Mouse (Mus musculus) lung, postnatal 25 days (tissue): ENCODE measurements around the gene Def8.
"Not testable (repeated sequence)": the region's sequence is repeated elsewhere in the genome, so short reads cannot be mapped to it uniquely, and the experiment has no call there.

Experiments
- DNase-seq: peaks from one replicate; pipeline ENCODE4 v3.0.0; 2022; ENCODE audit warnings: low spot score

The Def8 gene

DNA sequence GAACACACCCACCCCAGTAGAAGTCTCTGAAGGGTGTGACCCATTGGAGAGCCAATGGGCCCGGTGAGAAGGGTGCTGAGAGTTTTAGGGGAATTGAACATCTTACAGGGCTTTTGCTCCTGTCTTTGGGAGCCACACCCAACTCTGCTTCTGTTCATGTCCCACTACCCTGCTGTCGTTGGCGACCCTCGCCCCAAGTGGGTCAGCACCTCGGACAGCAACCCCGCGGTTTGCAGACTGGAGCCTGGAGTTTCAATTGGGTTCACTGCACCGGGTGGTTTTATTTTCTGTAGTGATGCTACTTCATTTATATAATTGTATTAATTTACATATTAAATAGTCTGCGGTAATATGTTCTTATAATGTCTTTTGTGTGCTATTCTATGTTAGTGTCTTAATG, 9.1 kb upstream of the Def8 start:
- DNase-seq, result no peak

GRCm38 (mm10) chr8:123414997-123415696, 8.2 kb upstream of the Def8 start:
- DNase-seq, result not testable (repeated sequence)

GRCm38 (mm10) chr8:123415967-123416943, 7.1 kb upstream of the Def8 start:
- no peak for DNase-seq

GRCm38 (mm10) chr8:123416944-123417555, 6.3 kb upstream of the Def8 start:
- no peak for DNase-seq

GRCm38 (mm10) chr8:123419711-123420110, 3.6 kb upstream of the Def8 start:
- DNase-seq, result no peak

DNA sequence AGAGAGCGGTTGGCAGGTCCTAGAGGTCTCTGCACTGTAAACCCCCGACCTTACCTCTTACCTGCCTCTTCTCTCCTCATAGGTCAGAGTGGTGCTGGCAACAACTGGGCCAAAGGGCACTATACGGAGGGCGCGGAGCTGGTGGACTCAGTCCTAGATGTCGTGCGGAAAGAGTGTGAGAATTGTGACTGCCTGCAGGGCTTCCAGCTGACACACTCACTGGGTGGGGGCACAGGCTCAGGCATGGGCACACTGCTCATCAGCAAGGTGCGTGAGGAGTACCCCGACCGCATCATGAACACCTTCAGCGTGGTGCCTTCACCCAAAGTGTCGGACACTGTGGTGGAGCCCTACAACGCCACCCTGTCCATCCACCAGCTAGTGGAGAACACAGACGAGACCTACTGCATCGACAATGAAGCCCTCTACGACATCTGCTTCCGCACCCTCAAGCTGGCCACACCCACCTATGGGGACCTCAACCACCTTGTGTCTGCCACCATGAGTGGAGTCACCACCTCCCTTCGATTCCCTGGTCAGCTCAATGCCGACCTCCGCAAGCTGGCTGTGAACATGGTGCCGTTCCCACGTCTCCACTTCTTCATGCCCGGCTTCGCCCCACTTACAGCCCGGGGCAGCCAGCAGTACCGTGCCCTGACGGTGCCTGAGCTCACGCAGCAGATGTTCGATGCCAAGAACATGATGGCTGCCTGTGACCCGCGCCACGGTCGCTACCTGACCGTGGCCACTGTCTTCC, 2.6 kb upstream of the Def8 start:
- no peak for DNase-seq

- no peak for DNase-seq
Measured at GRCm38 (mm10) chr8:123421325-123421724, 2.0 kb upstream of the Def8 start.

GRCm38 (mm10) chr8:123422056-123422780, 1.1 kb upstream of the Def8 start:
- DNase-seq, result peak; percentile 60

DNA sequence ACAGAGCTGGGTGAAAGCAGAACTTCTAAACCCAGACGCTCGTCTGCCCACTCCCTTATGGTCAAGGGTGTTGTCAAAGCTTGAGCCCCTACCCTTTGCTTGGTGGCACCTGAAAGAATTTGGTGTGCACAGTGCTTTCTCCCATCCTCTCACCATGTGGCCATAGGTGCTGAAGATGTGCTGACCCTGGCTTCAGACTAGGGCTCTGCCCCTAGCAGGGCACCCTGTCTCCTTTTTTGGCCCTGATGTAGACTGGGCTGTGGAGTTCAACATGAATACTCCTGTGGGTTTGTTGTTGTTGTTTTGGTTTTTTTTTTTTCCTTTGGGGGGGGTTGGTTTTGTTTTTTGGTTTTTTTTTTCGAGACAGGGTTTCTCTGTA, 557 bp upstream of the Def8 start:
- DNase-seq, result no peak

- DNase-seq, result no peak
Measured at GRCm38 (mm10) chr8:123426511-123427509, 3.5 kb downstream of the Def8 start.

DNA sequence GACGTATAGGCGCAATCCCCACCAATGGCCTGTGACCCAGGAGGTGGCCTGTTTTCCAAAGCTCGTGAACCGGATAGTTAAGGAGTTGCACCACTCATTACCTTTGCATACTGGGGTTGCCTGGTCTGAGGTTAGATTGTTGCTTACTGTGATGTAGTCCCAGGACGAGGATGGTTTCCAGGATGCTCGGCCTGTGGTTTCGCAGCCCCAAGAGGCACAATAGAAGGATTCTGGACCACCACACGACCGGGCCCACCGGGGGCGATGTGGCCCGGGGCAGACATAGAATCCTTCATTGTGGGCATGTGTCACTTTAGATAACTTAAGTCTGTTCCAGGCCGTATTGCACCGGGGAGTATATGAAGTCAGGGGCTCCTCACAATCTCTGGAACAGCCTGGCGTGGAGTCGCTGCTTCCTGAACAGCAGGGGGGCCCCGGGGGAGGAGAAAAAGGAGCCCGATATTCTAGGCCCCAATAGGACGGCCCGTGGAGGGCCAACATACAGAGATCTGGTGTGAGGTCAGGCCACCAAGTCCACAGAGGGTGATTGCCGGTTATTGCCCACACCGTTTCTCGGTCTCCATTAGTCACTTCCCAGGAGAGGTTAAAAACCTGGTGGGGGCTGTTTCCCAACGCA, 4.4 kb downstream of the Def8 start:
- DNase-seq, result no peak

- DNase-seq, result no peak
Measured at GRCm38 (mm10) chr8:123428343-123428893, 5.1 kb downstream of the Def8 start.

GRCm38 (mm10) chr8:123428939-123429721, 5.8 kb downstream of the Def8 start:
- DNase-seq, result no peak

- not testable (repeated sequence) for DNase-seq
Measured at GRCm38 (mm10) chr8:123429722-123430013, 6.3 kb downstream of the Def8 start.

- DNase-seq, result not testable (repeated sequence)
Measured at GRCm38 (mm10) chr8:123430936-123431335, 7.6 kb downstream of the Def8 start.

- no peak for DNase-seq
Measured at GRCm38 (mm10) chr8:123431616-123432365, 8.5 kb downstream of the Def8 start.

DNA sequence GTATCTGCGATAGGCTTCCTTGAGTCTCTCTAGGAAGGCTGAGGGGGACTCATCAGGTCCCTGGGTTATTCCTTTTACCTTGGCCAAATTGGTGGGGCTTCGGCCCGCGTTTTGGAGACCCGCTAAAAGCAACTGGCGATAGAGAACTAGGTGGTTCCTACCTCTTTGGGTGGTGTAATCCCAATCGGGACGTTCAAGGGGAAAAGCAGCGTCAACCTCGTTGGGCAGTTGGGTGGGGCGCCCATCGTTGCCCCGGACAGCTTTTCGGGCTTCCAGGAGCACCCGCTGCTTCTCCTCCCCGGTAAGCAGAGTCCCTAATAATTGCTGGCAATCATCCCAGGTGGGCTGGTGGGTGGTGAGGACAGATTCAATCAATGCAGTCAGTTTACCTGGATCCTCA, 9.1 kb downstream of the Def8 start:
- DNase-seq, result no peak
